Mouse (Mus musculus) heart, postnatal 4 days (tissue): ENCODE measurements at regions not wholly inside any gene's neighbourhood (a gene's known extent, or its start where the extent isn't known, plus 50 kb on each side); places are given as distances from the start of the nearest gene placed in this dataset.

ENCODE experiments used
- DNase-seq: peaks from one replicate; pipeline ENCODE4 v3.0.0; 2021

- no peak for DNase-seq
These were observed 75.0 kb downstream of the Lbh start for GRCm38 (mm10) chr17:72993134-72993533.

- no peak for DNase-seq
These were observed 75.5 kb downstream of the Lbh start for GRCm38 (mm10) chr17:72993626-72994025.

- DNase-seq: no peak
These were observed 78.4 kb downstream of the Lbh start for GRCm38 (mm10) chr17:72996539-72996938.

GRCm38 (mm10) chr17:72997301-72997921 is 79.3 kb downstream of the Lbh start:
- DNase-seq: no peak

- DNase-seq: no peak
These were observed 87.0 kb downstream of the Lbh start for GRCm38 (mm10) chr17:73005100-73005499.

- DNase-seq: peak; percentile 77
These were observed 90.8 kb downstream of the Lbh start for GRCm38 (mm10) chr17:73008901-73009300.

GRCm38 (mm10) chr17:73009962-73010361 is 91.9 kb downstream of the Lbh start:
- peak; percentile 67 for DNase-seq

DNA sequence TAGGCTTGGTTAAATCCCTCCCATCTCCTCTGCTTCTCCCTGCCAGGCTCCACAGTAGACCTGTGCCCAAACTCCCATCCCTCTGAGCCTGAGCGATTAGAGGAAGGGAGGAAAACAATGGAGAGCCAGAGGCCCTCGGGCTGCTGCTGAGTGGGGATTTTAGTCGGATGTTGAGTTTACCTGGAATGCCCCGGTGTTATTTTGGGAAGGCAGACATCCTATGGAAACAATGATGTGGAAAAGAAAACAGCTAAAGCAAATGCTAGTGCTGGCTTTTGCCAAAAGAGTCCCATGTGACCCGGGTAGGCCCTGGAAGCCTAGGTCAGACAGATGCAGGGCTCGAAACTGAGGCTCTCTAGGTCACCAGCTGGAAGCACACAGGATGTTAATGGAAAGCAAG is 94.3 kb downstream of the Lbh start:
- DNase-seq: peak; percentile 20

DNA sequence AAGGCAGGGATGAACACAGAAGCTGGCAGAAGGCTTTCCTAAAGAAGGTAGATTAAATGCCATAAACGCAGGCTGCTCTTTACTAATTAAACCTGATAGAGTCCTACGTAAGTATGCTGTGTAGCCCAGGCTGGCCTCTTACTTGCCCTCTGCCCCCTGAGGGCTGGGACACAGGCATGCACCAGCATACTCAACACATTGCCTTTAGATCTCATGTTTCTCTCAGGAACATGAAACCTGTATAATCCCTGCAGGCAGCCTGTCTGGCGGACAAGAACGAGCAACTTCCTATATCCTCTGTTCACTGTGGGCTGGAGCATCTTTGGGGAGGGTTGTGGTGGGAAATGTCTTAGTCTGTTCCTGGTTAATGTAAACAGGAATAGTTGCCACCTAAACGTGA is 94.8 kb upstream of the Lclat1 start:
- DNase-seq: no peak

DNA sequence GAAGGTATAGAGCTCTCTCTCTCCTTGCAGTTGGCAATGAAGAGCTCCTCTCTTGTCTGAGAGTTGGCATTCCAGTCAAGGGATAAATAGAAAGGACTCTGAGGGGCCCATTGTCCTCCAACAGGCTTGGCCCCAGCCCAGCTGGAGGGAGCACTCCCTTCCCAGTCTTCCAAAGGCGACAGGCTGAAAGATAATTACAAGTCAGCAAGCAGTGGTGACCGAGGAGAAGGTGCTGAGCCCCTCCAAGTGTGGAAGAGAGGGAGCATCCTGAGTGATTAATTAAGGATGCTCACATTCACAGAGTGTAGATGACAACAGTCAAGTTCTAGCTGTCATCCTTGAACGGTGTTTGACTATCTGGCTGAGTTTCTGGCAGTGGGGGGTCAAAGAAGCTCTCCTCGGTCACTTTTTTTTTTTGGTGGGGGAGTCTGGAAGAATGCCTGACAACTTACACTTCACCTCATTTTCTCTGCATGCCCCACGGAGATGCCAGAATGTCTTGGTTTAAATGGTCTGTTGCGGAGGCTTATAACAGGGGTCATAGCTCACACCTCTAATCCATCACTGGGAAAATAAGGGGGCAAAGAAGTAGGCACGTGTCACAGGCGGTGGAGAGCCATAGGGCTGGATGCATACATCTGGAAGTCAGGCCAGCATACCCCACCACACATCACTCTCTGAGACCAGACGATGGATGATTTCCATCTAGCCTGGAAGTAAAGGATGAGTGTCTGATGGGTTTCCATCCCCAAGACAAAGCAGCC is 93.5 kb upstream of the Lclat1 start:
- DNase-seq: peak; percentile 71

- no peak for DNase-seq
These were observed 90.6 kb upstream of the Lclat1 start for GRCm38 (mm10) chr17:73017173-73017572.

- DNase-seq: peak; percentile 95
These were observed 85.1 kb upstream of the Lclat1 start for GRCm38 (mm10) chr17:73022630-73023051.

- DNase-seq: peak; percentile 34
These were observed 84.2 kb upstream of the Lclat1 start for GRCm38 (mm10) chr17:73023362-73024107.

DNA sequence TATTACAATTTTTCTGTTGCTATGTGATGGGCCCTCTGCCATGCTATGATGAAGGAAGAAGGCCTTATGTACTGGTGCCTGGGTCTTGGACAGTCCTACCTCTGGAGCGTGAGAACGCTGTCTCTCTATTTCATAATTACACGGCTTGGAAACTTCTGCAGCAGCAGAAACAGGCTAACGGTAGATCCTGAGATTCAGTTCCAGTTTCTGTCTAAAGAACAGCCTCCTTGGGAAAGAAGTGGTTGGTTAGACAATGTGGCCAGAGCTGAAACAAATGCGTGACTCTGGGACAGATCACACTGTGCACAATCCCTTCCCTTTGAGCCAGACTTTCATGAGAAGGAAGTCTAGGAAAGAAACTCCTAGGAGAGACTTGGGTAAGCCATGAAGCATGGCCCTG is 80.7 kb upstream of the Lclat1 start:
- DNase-seq: no peak

GRCm38 (mm10) chr17:73031796-73032195 is 76.0 kb upstream of the Lclat1 start:
- DNase-seq: no peak

DNA sequence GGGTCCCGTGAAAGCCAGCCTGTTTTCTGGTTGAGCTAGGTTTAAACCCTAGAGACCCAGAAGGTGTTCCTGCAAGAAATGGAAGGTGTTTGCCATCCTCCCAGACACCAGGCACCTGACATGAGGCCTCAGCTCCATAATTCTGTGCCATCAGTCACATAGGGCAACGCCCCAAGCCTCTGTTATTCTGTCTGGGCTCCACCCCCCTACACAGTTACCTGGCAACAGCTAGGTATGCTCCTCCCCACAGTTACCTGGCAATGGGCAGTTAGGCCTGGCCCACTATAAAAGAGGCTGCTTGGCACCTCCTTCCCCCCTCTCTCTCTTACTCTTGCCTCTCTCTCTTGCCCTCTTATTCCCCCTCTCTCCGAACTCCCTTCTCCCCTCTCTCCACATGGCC is 75.5 kb upstream of the Lclat1 start:
- no peak for DNase-seq

- no peak for DNase-seq
These were observed 73.4 kb upstream of the Lclat1 start for GRCm38 (mm10) chr17:73034420-73034819.

DNA sequence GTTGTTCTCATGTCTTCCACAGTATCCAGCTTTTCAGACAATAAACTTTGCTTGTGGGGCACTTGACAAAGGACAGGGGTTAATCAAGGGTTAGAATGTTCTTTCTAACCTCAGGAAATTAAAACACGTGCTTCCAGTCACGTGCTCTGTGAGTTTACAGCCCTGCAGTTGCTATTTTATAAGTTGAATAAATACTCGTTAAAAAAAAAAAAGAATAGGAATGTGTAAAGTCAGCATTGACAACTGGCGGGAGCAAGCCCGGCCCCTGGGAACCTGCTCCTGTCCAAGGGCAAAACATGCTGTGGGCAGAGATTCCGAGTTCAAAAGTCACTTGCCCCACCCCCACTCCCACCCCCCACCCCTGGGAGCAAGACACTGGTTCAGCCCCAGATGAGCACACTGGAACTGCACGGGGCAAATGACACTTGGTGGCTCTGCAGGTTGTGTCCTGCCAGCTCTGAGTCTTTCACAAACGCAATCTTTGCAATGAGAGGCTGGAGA is 72.8 kb upstream of the Lclat1 start:
- no peak for DNase-seq

DNA sequence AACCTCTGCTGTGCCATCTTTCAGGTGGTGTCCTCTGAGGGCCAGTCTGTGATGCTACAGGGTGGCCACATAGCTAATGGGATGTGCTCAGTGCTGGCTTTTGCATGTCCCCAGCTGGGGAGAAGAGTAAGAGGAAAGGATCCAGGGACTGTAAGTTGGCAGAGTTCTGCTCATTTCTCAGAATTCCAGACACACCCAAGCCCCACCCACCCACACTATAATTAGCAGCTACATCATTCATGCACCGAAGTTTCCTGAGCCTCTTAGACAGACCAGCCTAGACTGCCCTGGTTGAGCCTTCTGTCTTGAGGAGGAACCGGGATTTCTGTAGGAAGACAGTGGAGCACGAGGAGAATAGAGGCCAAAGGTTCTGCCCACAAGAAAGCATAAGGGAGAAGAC is 70.9 kb upstream of the Lclat1 start:
- DNase-seq: peak; percentile 31

GRCm38 (mm10) chr17:73038586-73038985 is 69.2 kb upstream of the Lclat1 start:
- DNase-seq: no peak

DNA sequence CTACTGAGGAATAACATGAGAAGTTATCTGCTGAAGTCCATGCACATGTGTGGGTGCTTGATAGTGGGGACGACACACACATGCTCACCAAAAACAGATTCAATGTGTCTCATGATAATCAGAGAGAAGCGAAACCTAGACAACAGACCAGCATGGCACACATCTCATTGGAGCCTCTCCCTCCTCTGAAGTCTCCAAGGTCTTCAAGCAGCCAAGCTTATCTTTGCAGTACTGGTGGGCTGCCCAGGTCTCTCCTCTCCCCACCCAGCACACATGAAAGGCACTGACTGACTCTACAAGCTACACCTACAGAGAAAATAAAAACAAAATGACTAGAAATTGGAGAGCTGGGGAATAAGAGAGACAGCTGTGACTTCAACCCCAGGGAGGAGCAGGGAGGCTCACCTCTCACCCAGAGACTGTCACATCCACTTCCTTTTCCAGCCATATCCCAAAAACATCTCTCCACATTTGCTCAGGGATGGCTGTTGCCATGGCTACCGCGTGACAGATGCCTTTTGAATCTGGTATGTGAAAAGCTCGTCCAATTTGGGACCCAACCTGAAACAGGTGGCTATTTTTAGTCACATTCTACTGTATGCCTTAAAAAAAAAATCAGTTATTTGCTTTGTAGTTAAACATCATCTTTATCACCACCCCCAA is 62.7 kb upstream of the Lclat1 start:
- DNase-seq: no peak

DNA sequence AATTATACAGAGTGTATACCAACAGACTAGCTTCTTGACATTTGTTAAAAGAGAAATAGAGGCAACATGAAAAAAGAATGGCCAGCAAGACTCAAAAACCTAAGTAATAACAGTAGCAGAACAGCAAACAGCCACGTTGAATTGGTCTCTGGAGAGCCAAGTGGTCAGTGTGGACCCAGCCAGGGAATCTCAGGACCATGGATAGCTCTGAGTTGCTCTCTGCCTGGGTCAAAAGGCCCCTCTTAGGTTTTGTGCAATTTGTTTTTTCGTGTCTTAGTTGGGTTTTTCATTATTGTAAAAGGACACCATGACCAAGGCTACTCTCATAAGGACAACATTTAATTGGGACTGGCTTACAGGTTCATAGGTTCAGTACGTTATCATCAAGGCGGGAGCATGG is 60.8 kb upstream of the Lclat1 start:
- DNase-seq: peak; percentile 44

DNA sequence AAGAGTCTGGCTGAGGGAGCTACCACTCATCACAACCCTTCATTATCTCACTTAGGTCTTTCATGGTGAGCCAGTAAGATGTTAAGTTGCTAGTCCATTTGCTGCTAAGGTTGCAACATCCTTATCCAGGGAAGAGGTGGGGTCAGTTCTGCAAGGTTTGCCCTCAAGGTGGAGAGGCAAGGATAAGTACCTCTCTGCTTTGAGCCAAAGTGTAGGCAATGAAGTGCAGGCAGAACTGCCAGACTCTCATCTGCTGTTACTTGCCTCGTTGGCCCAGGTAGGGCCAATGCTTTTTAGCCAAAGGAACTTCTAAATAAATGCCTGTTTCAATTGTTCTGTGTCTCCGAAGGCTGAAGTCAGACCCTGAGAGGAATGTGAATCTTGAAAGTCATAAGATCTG is 59.6 kb upstream of the Lclat1 start:
- no peak for DNase-seq
